Mouse (Mus musculus) liver, embryonic 18 days (tissue): ENCODE results near the gene Snx14. TPM values are rescaled to one million over a fixed set of nuclear protein-coding genes. Genes with fewer than 3 reads are reported as not detected.

Experiments used
- polyA plus RNA-seq: library from polyadenylated mRNA; depleted of rRNA; stranded (reverse); fragments of >200 nt; gene quantifications from 2 replicates; pipeline ENCODE4 v1.2.3, GENCODE M21; 2012; rRNA removed

Snx14 gene
- polyA plus RNA-seq: 11.2 and 12.1 TPM in 2 replicates

GRCm38 (mm10) chr9:88438555-88439237 lies at the start of gene Snx14:
TSS of gene Snx14 (minus strand) at chr9:88438958.

DNA sequence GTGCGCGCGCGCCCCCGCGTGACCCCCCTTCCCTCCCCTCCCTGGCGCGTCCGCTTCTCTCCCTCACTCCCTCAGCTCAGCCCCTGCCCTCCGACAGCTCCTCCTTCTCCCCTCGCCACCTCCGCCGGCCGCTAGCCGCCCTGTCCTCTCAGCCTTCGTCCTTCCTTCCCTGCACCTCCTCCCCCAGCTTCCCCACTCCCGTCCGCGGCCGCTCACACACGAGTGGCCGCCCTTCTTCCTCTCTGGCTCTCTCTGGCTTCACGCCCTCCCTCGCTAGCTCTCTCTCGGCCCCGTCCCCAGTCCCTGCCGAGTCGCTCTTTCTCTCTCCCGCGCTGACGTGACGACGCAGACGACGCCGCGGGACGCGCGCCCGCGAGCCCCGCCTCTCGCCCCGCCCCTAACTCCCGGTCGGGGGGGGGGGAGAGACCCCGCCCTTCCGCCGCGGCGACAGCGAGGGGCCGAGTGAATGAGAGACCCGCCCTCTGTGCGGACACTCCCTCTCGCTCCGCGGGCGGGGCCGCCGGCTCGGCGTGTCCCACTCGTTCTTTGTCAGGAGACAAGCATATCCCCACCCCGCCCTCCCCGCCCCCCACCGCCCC lies 43.6 kb upstream of the Snx14 start, which contains the start of gene Syncrip:
Syncrip (minus strand) TSS at position 345 of the 599 bp plus-strand sequence.

GRCm38 (mm10) chr9:88326930-88327901 lies 111.5 kb downstream of the Snx14 start, which contains the start of gene Nt5e:
TSS of gene Nt5e (plus strand) at chr9:88327197.

Other genes with a start within 250 kb of the Snx14 start
- 11.8 and 13.2 TPM in 2 replicates for gene Nt5e, start 111.8 kb downstream of the Snx14 start, polyA plus RNA-seq
- 0.17 TPM in 1 of 2 replicates, not detected in the other for gene Gm20537, start 17.7 kb upstream of the Snx14 start, polyA plus RNA-seq
- gene Syncrip, start 43.6 kb upstream of the Snx14 start, polyA plus RNA-seq: 9.9 and 10.4 TPM in 2 replicates
- 4.9 and 5.0 TPM in 2 replicates for gene Zfp949, start 109.1 kb upstream of the Snx14 start, polyA plus RNA-seq
- 0.04 and 0.06 TPM in 2 replicates for gene Trim43a, start 141.9 kb upstream of the Snx14 start, polyA plus RNA-seq